Mouse (Mus musculus): ENCODE measurements around the gene Ap2a1. TPM values are rescaled to one million over a fixed set of nuclear protein-coding genes. Genes with fewer than 3 reads are reported as not detected.

The Ap2a1 gene
- 63.1 and 64.8 TPM in 2 replicates for polyA plus RNA-seq (2015; fragmentation: Nextera tagmentation; extraction: Ambion mirVana)

DNA sequence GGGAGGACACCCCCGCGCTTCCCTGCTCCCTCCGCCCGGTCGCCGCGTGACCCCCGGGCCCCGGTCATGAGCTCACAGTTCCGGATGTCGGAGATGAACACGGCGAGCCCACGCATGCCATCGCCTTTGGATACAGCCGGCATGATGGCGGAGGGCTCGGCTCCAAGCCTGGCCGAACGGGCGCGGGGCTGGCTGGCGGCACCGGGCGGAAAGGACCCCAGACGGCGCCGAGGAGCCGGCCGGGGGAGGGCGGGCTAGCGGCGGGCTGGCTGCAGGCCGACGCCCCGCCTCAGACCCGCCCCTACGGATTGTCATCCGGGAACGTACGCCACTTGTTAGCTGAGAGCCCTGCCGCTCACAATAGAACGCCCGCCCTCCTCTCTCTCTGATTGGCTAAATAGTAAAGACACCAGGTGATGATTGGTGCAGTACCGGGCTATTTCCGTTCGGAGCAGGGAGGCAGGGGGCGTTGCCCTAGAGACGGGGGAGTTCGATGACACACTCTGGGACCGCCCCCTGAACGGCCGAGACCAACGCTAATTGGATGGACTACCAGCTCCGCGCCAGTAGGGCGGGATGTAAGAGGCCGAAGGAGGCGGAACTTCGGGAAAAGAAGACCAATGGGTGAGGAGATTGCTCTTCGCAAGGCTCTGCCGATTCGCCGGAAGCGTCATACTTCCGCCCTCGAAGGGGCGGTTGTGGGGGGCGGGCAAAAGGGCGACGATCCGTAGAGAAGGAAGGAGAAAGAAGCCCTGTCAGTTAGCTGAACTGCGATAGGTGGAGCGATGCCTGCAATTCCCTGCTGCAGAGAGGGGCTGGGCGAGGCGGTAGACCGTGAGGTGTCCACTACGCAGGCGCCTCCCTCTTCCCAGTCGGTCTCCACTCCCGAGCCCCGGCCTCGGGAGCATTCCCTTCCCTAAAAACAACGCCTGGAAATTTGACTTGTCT lies at the start of gene Ap2a1:
Gene Ap2a1 (minus strand): TSS at position 293 of the 948 bp plus-strand sequence.
- Histone ChIP-seq H3K27me3 (no peaks in the 10 kb centered on the region), H3K4me3 (peak within 1 kb of the TSS; percentile 98), H3K4me1 (peaks cover 22% of the 10 kb centered on the region), H3K9ac (peak within 1 kb of the TSS; percentile 98), H3K27ac (peak within 1 kb of the TSS; percentile 89), H3K4me2 (peak within 1 kb of the TSS; percentile 74), H3K9me3 (no peaks in the 10 kb centered on the region), H3K36me3 (peaks cover 7% of the 10 kb centered on the region; the same call in 1 of the 2 replicates)
- WGBS: under 1% methylated on average over 84 of the region's 84 CpGs
- ATAC-seq (ENCODE audit: borderline replicate concordance, extremely low read depth, low FRiP score, low TSS enrichment): peak; percentile 99

GRCm38 (mm10) chr7:44978300-44978699 lies 49.0 kb upstream of the Ap2a1 start:
- Histone ChIP-seq H3K36me3 (peaks cover 64% of the 10 kb centered on the region), H3K4me2 (no peak overlapping the region), H3K27ac (no peak overlapping the region), H3K27me3 (no peaks in the 10 kb centered on the region), H3K9ac (no peak overlapping the region), H3K4me3 (no peak overlapping the region), H3K4me1 (peaks cover 7% of the 10 kb centered on the region; the same call in 1 of the 2 replicates), H3K9me3 (no peaks in the 10 kb centered on the region)
- no peak for ATAC-seq (ENCODE audit: borderline replicate concordance, extremely low read depth, low FRiP score, low TSS enrichment)
- WGBS: 85% methylated on average over 3 of the region's 3 CpGs

GRCm38 (mm10) chr7:44975117-44975419 lies 45.8 kb upstream of the Ap2a1 start:
- H3K27me3 ChIP-seq: no peaks in the 10 kb centered on the region
- peaks cover 42% of the 10 kb centered on the region for H3K36me3 ChIP-seq
- no peak overlapping the region for H3K9ac ChIP-seq
- no peaks in the 10 kb centered on the region for H3K9me3 ChIP-seq
- H3K4me1 ChIP-seq: peaks cover 15% of the 10 kb centered on the region
- ATAC-seq (ENCODE audit: borderline replicate concordance, extremely low read depth, low FRiP score, low TSS enrichment): no peak
- 0 out of 2 replicates have a peak overlapping the region, but pooled peaks have one; percentile 7 for H3K27ac ChIP-seq
- peak overlapping the region; percentile 78; the same call in 1 of the 2 replicates for H3K4me2 ChIP-seq
- 15% methylated on average over 6 of the region's 6 CpGs for WGBS
- H3K4me3 ChIP-seq: no peak overlapping the region

DNA sequence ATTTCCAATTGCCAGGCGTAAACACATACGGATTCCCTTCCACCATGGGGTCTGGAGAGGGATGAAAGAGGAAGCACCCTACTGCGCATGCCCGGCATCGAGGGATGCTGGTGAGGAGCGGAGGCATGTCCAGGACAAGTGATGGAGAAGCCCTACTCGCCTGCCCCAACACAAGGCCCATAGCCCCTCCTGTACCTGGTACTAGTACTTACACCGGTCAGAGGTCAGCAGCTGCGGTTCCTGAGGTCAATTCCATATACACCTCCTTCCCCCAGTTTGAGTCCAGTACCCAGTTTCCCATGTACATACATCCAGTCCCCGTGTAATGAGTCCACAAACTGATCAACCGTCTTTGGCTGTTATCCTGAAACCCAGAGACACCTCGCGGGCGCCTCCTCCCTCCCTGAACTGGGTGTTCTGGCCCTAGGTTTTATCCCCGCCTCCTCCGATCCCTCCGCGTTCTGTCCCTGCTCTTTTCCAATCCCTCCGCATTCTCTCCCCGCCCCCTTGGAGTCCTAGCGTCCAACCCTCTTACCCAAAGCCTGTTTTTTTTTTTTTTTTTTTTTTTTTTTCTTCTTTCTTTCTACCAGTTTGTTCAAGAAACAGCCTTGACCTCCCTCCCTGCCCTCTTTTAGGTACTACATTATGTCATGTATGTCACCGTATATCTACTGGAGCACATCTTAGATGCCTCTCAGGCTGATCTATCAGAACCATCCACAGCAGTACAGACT lies 45.3 kb upstream of the Ap2a1 start, which contains the start of gene Cpt1c:
Gene Cpt1c (minus strand): TSS at position 469 of the 734 bp plus-strand sequence.
- Histone ChIP-seq H3K4me2 (peak within 1 kb of the TSS; percentile 78), H3K4me1 (peaks cover 15% of the 10 kb centered on the region), H3K9me3 (no peaks in the 10 kb centered on the region), H3K36me3 (peaks cover 37% of the 10 kb centered on the region), H3K27me3 (no peaks in the 10 kb centered on the region), H3K27ac (peak within 1 kb of the TSS; percentile 52; the same call in 1 of the 2 replicates), H3K4me3 (peak within 1 kb of the TSS; percentile 46), H3K9ac (peak within 1 kb of the TSS; percentile 32; the same call in 1 of the 2 replicates)
- 2% methylated on average over 22 of the region's 22 CpGs for WGBS
- no peak; the same call in 1 of the 2 replicates for ATAC-seq (ENCODE audit: borderline replicate concordance, extremely low read depth, low FRiP score, low TSS enrichment)

GRCm38 (mm10) chr7:44973415-44974130 lies 44.3 kb upstream of the Ap2a1 start:
- Histone ChIP-seq H3K36me3 (peaks cover 27% of the 10 kb centered on the region), H3K4me3 (peak overlapping the region; percentile 46), H3K4me2 (peak overlapping the region; percentile 78), H3K27ac (peak overlapping the region; percentile 12; the same call in 1 of the 2 replicates), H3K4me1 (peaks cover 15% of the 10 kb centered on the region), H3K9me3 (no peaks in the 10 kb centered on the region), H3K27me3 (no peaks in the 10 kb centered on the region), H3K9ac (peak overlapping the region; percentile 7; the same call in 1 of the 2 replicates)
- no peak for ATAC-seq (ENCODE audit: borderline replicate concordance, extremely low read depth, low FRiP score, low TSS enrichment)
- 35% methylated on average over 14 of the region's 14 CpGs for WGBS

- peak overlapping the region; percentile 59 for H3K4me3 ChIP-seq
- no peak for ATAC-seq (ENCODE audit: borderline replicate concordance, extremely low read depth, low FRiP score, low TSS enrichment)
- WGBS: 53% methylated on average over 7 of the region's 7 CpGs
Observed at GRCm38 (mm10) chr7:44971142-44971541, 41.8 kb upstream of the Ap2a1 start.

GRCm38 (mm10) chr7:44970231-44970691 lies 41.0 kb upstream of the Ap2a1 start:
- no peaks in the 10 kb centered on the region for H3K9me3 ChIP-seq
- H3K36me3 ChIP-seq: 0 out of 2 replicates have a peak, but pooled peaks cover 7% of the 10 kb centered on the region

More at GRCm38 (mm10) chr7:44971142-44971541, 41.8 kb upstream of the Ap2a1 start:
- Histone ChIP-seq H3K4me1 (peaks cover 15% of the 10 kb centered on the region), H3K36me3 (peaks cover 3% of the 10 kb centered on the region; the same call in 1 of the 2 replicates), H3K4me2 (peak overlapping the region; percentile 76), H3K9me3 (no peaks in the 10 kb centered on the region), H3K9ac (0 out of 2 replicates have a peak overlapping the region, but pooled peaks have one; percentile 44), H3K27me3 (no peaks in the 10 kb centered on the region), H3K27ac (0 out of 2 replicates have a peak overlapping the region, but pooled peaks have one; percentile 91)

DNA sequence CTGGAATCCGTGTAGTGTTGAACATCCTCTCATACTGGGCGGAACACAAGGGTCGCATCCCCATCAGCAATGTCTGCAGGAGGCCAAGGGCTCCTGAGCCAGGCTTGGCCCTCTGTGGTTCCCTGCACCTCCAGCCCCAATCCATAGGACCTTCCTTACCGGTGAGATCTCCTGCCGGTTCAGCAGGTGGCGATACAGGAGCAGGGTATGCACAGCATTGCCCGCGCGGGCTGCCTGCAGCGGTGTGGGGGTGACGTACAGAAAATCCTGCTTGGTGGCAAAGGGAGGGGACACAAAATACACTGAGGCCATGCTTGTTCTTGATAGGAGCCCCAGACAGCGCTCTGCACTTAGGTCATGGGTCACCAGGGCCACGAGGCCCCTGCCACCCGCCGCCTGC lies 37.3 kb upstream of the Ap2a1 start:
- H3K27ac ChIP-seq: no peak overlapping the region
- ATAC-seq (ENCODE audit: borderline replicate concordance, extremely low read depth, low FRiP score, low TSS enrichment): no peak
- H3K36me3 ChIP-seq: peaks cover 13% of the 10 kb centered on the region; the same call in 1 of the 2 replicates
- H3K9me3 ChIP-seq: no peaks in the 10 kb centered on the region
- H3K4me3 ChIP-seq: no peak overlapping the region
- peaks cover 10% of the 10 kb centered on the region for H3K4me1 ChIP-seq
- no peaks in the 10 kb centered on the region for H3K27me3 ChIP-seq
- H3K9ac ChIP-seq: no peak overlapping the region
- 53% methylated on average over 15 of the region's 15 CpGs for WGBS
- no peak overlapping the region for H3K4me2 ChIP-seq

More at GRCm38 (mm10) chr7:44970231-44970691, 41.0 kb upstream of the Ap2a1 start:
- peak overlapping the region; percentile 91 for H3K27ac ChIP-seq
- H3K9ac ChIP-seq: peak overlapping the region; percentile 44
- WGBS: under 1% methylated on average over 36 of the region's 36 CpGs
- no peaks in the 10 kb centered on the region for H3K27me3 ChIP-seq
- H3K4me3 ChIP-seq: peak overlapping the region; percentile 59
- peaks cover 15% of the 10 kb centered on the region for H3K4me1 ChIP-seq
- peak; percentile 96 for ATAC-seq (ENCODE audit: borderline replicate concordance, extremely low read depth, low FRiP score, low TSS enrichment)
- peak overlapping the region; percentile 76 for H3K4me2 ChIP-seq

- H3K27ac ChIP-seq: no peak overlapping the region
- no peak overlapping the region for H3K4me3 ChIP-seq
- no peak overlapping the region for H3K9ac ChIP-seq
- 75% methylated on average over 7 of the region's 7 CpGs for whole genome bisulfite sequencing
- no peaks in the 10 kb centered on the region for H3K27me3 ChIP-seq
- H3K9me3 ChIP-seq: no peaks in the 10 kb centered on the region
- peaks cover 13% of the 10 kb centered on the region; the same call in 1 of the 2 replicates for H3K36me3 ChIP-seq
- no peak overlapping the region for H3K4me2 ChIP-seq
- no peak for ATAC-seq (ENCODE audit: borderline replicate concordance, extremely low read depth, low FRiP score, low TSS enrichment)
- peaks cover 4% of the 10 kb centered on the region for H3K4me1 ChIP-seq
Observed at GRCm38 (mm10) chr7:44965975-44966374, 36.7 kb upstream of the Ap2a1 start.

- WGBS: 90% methylated on average over 13 of the region's 13 CpGs
- Histone ChIP-seq H3K27me3 (no peaks in the 10 kb centered on the region), H3K9me3 (no peaks in the 10 kb centered on the region), H3K9ac (no peak overlapping the region), H3K36me3 (peaks cover 13% of the 10 kb centered on the region; the same call in 1 of the 2 replicates), H3K4me2 (no peak overlapping the region), H3K4me3 (no peak overlapping the region), H3K4me1 (no peaks in the 10 kb centered on the region), H3K27ac (no peak overlapping the region)
- ATAC-seq (ENCODE audit: borderline replicate concordance, extremely low read depth, low FRiP score, low TSS enrichment): no peak
Observed at GRCm38 (mm10) chr7:44964990-44965389, 35.7 kb upstream of the Ap2a1 start.

- no peaks in the 10 kb centered on the region for H3K9me3 ChIP-seq
- ATAC-seq (ENCODE audit: borderline replicate concordance, extremely low read depth, low FRiP score, low TSS enrichment): no peak
- H3K9ac ChIP-seq: no peak overlapping the region
- no peak overlapping the region for H3K4me2 ChIP-seq
- no peaks in the 10 kb centered on the region for H3K27me3 ChIP-seq
- 86% methylated on average over 5 of the region's 5 CpGs for WGBS
- H3K36me3 ChIP-seq: peaks cover 13% of the 10 kb centered on the region; the same call in 1 of the 2 replicates
- no peaks in the 10 kb centered on the region for H3K4me1 ChIP-seq
- no peak overlapping the region for H3K27ac ChIP-seq
- no peak overlapping the region for H3K4me3 ChIP-seq
Observed at GRCm38 (mm10) chr7:44962831-44963230, 33.5 kb upstream of the Ap2a1 start.
